Mouse (Mus musculus) frontal cortex, adult 2 months (tissue): ENCODE measurements around the gene Mthfd1l. TPM values are rescaled to one million over a fixed set of nuclear protein-coding genes. Genes with fewer than 3 reads are reported as not detected.
"Not testable (repeated sequence)": the region's sequence is repeated elsewhere in the genome, so short reads cannot be mapped to it uniquely, and the experiment has no call there.

ENCODE experiments used
- DNase-seq, 2 experiments: peaks; one replicate each; pipeline ENCODE4 v3.0.0; 2022; ENCODE audit warnings: low spot score in 1 of 2; ENCODE audit errors: extremely low spot score in 1 of 2
- polyA plus RNA-seq: library from polyadenylated mRNA; depleted of rRNA; stranded (reverse); fragments of >200 nt; gene quantifications from 2 replicates; pipeline ENCODE4 v1.2.3, GENCODE M21; 2012

The Mthfd1l gene
- polyA plus RNA-seq, 1 experiment = 6.3 TPM

GRCm38 (mm10) chr10:4112611-4113327 lies 139.9 kb downstream of the Mthfd1l start:
- DNase-seq = no peak

- peak; percentile 7 to 49 for DNase-seq
These were observed 140.4 kb downstream of the Mthfd1l start for GRCm38 (mm10) chr10:4113328-4113658.

- DNase-seq = no peak
These were observed 143.7 kb downstream of the Mthfd1l start for GRCm38 (mm10) chr10:4116653-4117052.

- DNase-seq = no peak
These were observed 144.2 kb downstream of the Mthfd1l start for GRCm38 (mm10) chr10:4117091-4117490.

DNA sequence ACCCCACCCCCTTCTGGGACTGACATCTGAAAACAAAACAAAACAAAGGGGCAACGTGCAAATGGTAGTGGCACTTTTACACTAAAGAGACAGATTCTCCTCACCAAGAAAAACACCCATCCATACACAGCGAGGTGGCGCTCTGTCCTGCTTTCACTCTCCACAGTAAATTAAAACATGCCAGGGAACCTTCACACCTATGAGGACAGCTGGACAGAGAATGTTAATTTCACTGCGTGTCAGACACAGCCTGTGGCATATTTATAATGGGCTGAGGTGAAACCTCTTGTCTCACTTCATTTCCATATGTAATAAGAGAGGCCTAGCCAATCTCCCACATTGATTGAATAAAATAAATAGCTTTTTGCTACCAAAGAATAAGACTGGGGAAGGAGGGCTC lies 146.4 kb downstream of the Mthfd1l start:
- no peak for DNase-seq

DNA sequence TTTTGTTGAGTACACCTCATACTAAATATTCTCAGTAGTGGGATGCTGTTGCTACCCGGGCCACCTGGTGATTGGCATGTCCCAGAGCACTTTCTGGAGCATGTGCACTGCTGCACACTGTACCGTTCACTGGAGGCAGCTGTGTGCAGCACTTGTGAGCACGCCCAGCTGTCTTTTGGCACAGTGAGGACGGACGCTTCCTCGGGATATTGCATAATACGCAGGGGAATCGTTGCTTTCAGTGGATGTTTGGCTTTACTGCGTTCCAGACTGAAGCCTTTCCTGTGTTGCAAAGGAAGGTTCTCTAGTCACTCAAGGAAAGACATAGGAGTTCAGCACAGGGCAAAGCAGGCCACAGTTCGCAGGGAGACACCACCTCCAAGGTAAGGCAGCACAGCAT lies 147.8 kb downstream of the Mthfd1l start:
- DNase-seq = no peak

- no peak for DNase-seq
These were observed 148.3 kb downstream of the Mthfd1l start for GRCm38 (mm10) chr10:4121197-4121596.

DNA sequence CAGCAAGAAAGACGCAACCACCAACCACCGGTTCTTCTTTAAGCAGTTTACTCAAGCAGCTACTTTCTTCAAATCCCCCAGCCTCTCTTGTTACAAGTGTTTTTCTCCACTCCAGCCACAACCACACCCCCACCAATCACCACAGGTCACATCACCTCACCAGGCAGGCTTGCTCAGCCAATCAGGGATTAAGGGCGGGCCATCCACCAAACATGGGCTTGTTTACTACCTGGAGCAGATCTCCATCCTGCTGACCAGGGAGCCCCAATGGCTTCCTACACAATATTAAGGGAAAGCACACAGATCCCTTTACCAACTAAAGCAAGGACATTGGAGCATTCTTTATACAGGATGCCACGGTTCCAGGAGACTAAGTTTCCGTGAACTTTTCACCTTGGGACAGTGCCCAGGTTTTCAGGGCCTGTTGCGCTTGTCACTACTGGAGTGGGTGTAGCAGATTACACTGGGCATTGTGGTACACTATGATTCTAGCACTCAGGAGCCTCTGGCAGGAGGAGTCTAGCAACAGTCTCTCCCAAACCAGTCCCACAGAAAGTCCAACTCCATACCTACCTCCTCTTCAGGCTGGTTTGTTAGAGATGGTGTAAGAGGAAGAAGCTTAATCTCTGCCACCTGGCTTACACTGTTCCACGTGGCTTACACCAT lies 150.5 kb downstream of the Mthfd1l start:
- DNase-seq = not testable (repeated sequence)

DNA sequence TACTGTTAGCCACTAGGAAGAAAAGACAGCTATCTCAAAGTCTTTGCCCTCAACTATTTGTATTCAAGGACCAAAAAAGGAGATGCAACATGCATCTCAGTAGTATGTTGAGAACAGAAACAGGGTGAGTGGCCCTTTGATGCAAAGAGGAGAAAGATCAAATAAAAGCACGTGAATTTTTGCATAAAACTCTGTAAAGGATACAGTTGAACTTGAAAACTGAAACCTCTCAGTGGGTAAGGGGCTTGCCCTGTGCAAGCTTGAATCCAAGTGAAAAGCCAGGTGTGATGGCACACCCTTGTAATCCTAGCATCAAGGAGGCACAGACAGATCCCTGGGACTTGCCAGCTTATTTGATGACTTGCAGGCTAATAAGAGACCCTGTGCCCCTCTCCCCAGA lies 151.2 kb downstream of the Mthfd1l start:
- DNase-seq = no peak

- no peak for DNase-seq
These were observed 152.3 kb downstream of the Mthfd1l start for GRCm38 (mm10) chr10:4125232-4125631.

DNA sequence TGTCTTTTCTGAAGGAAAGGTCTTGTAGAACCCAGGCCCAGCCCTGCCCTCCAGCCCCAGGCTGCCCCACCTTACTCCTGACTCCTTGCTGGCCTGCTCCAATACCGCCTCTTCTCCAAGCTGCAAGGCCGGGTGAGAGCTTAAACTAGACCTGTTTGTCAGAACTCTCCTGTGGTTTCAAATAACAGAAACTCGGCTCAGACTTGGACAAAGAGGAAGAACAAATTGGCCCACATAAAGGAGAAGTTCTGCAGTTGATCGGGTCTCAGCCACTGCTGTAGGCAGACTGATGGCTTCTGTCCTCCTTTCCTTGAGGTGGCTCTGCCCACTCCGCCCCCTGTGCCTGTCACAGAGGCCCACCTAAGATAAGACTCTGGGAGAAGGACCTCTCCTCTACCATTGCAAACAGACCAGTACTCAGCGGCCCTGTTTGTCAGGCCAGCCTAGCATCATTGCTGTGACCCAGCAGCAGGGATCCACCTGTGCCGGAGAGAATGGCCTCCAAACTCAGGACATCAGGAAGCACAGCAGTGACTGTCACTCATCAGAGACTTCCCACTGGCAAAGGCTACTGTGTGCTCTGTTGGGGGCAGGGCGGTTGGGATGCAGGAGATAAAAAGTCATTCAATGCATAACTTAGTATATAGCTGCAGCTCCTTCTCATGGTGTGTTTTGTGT lies 153.6 kb downstream of the Mthfd1l start:
- DNase-seq = no peak

- no peak for DNase-seq
These were observed 155.5 kb downstream of the Mthfd1l start for GRCm38 (mm10) chr10:4128411-4128810.

GRCm38 (mm10) chr10:4128915-4129314 lies 156.0 kb downstream of the Mthfd1l start:
- no peak for DNase-seq

- no peak for DNase-seq
These were observed 156.5 kb downstream of the Mthfd1l start for GRCm38 (mm10) chr10:4129461-4129860.

DNA sequence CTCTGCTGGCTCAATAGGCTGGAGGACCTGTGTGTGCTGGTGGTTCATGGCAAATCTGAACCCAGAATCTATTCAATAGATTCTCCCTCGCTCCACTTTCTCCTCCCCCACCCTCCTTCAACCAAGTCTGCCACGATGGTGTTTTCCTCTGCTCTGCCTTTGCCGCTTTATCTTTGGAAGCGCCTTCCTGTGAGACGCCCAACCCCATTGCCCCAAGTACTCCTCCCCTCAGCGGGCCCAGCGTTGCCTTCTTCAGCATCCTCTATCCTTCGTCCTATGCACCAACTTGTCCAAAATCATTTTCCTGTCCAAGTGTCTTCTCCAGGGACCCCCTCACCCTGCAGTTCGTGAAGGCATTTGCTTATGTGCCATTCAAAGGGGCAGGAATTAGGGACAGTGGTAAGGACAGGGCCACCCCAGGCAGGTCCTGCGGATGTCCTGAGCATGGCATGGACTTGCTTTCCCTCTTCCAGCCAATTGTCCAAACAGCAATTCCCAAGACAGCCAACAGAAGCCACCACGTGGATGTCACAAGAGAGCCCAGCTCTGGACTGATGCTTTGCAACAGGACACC lies 157.2 kb downstream of the Mthfd1l start:
- DNase-seq = no peak

DNA sequence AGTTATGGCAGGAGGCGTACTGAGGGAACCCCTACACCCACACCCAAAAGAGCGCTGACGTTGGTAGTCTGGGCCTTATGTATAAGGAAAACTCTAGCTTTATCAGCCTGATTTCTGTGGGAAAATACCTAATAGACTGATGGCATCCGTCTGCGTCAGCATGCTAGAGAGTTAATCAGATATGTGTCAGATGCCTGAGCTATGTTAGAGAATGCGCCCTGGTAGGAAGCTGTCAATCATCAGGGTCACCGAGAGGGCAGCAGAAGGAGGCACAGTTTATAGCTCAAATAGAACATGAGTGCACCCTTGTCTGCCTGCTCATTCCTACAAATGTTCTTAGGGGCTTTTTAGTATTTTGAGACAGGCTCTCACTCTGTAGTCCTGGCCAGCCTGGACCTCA lies 159.8 kb downstream of the Mthfd1l start:
- no peak for DNase-seq

DNA sequence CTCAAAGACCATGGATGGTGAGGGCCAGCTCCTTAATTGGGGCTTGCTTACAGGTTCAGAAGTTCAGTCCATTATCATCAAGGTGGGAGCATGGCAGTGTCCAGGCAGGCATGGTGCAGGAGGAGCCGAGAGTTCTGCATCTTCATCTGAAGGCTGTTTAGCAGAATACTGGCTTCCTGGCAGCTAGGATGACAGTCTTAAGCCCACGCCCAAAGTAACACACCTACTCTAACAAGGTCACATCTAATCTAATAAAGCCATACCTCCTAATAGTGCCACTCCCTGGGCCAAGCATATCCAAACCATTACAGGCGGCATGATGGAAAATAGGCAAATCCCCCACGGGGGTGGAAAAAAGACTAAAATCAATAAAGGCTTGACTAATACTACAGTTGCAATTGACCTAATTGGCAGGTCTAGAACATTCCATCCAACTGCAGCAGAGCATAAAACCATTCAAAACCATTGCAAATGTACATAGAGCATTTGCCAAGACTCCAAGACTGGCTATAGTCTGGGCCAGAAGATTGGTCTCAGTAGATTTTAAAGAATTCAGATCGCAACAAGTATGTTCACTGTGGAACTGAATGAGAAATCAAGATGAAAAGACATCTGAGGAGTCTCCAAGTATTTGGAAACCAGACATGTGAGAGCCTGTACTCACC lies 162.3 kb downstream of the Mthfd1l start:
- DNase-seq = no peak

- no peak for DNase-seq
These were observed 166.6 kb downstream of the Mthfd1l start for GRCm38 (mm10) chr10:4139531-4139930.

- DNase-seq = no peak
These were observed 168.8 kb downstream of the Mthfd1l start for GRCm38 (mm10) chr10:4141689-4142088.

DNA sequence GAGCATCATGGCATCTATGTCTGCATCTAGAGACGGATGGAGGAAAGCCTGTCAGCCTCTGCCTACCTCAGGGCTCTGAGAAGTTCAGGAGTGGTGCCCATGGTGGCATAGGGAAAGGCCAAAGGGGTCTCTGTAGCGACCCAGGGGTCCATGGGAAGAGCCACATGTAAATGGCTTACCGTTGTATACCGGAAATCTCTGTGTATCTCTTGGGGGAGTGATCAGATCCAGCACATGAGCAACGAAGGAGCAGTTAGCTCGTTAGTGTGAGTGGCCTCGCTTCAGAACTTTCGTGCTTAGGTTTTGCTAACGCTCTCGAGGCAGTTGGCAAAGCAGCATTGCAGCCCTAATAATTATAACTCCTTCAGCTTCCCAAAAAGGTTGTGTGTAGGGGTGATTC lies 169.9 kb downstream of the Mthfd1l start:
- DNase-seq = no peak

DNA sequence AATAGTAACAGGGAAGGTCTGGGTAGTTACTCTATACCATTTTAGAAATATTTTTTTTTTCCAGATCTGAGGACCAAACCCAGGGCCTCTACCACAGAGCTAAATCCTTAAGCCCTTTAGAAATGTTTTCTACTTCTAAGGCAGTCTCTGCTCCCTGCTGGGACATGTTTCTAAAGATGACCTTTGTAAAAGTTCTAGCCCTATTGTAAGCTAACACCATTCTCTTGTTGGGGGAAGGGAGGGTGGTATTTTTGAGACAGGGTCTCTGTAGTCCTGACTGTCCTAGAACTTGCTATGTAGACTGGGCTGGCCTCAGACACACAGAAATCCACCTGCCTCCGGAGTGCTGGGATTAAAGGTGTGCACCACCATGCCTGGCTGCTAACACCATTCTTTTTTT lies 170.5 kb downstream of the Mthfd1l start:
- no peak for DNase-seq
